Mouse (Mus musculus) activated CD4-positive, CD25-positive, alpha-beta regulatory T cell (primary cell): ENCODE measurements around the gene Smpdl3a. TPM values are rescaled to one million over a fixed set of nuclear protein-coding genes. Genes with fewer than 3 reads are reported as not detected.

Experiments used
- polyA plus RNA-seq, 2 experiments: library from polyadenylated mRNA; unstranded; fragments of 100-300 nt; shearing (Covaris generic); gene quantifications; one replicate each; pipeline ENCODE4 v1.2.1; 2017

Gene Smpdl3a
- polyA plus RNA-seq = 100 to 1,000 TPM; 124 to 221 TPM

DNA sequence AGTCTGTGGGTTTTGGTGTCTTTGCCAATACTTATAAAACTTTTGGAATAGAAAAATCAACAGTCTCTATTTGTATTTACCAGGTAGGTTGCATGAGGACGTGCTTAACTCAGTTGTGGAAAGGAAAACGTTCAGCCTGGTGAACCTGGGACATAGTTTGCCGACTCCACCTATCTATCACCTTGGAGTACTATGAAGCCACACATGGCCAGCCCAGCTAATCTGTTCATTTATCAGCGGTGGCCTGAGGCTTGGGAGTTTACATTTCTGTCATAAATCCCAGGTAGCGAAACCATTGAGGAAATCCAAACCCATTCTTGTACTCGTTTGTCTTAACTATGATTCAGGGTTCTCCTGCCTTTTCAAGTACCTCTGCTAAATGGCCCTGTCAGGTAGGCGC is at the start of gene Smpdl3a:
Gene Smpdl3a (plus strand): TSS at position 318 of the 400 bp plus-strand sequence.

DNA sequence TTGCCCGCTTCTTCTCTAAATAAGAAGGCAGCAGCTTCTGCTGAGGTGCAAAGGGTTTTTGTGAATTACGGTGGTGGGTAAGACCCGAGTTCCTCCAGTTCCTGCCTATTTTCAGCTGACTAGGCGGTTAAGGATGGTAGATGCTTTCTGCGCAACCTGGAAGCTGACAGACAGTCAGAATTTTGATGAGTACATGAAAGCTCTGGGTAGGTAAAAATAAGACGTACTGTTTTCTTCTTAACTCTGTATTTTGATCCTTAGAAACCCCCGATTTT is 9.3 kb upstream of the Smpdl3a start, which contains the start of gene Fabp7:
Gene Fabp7 (plus strand): TSS at position 6 of the 275 bp plus-strand sequence.

Other genes starting within 250 kb of the Smpdl3a start
- gene Pkib, start 162.4 kb upstream of the Smpdl3a start, polyA plus RNA-seq = 1 to 10 TPM in 1 of 2 experiments, under 1 TPM in 1; 0.81 to 1.2 TPM
- gene Fabp7, start 9.5 kb upstream of the Smpdl3a start, polyA plus RNA-seq = not detected